Mouse (Mus musculus) splenic B cell, adult 2 months (primary cell): ENCODE data around the gene Gpr61.
A peak's percentile ranks its signal among the peaks of the same experiment; 100 is the strongest.

ENCODE experiments used
- DNase-seq: peaks from one replicate; pipeline ENCODE4 v3.0.0-alpha.2; 2011; ENCODE audit warnings: low read depth, low spot score
- H3K27me3 ChIP-seq: 2 replicates; pipeline ENCODE4 v1.6.1; 2012; ENCODE audit warnings: mild to moderate bottlenecking, low read length, moderate library complexity, mixed read lengths; ENCODE audit not compliant: control insufficient read depth, poor library complexity, insufficient read depth, severe bottlenecking
- H3K36me3 ChIP-seq: 2 replicates; pipeline ENCODE4 v1.6.1; 2012; ENCODE audit warnings: mild to moderate bottlenecking, low read length, moderate library complexity, mixed read lengths; ENCODE audit not compliant: control insufficient read depth, poor library complexity, insufficient read depth, severe bottlenecking

Gpr61 gene

DNA sequence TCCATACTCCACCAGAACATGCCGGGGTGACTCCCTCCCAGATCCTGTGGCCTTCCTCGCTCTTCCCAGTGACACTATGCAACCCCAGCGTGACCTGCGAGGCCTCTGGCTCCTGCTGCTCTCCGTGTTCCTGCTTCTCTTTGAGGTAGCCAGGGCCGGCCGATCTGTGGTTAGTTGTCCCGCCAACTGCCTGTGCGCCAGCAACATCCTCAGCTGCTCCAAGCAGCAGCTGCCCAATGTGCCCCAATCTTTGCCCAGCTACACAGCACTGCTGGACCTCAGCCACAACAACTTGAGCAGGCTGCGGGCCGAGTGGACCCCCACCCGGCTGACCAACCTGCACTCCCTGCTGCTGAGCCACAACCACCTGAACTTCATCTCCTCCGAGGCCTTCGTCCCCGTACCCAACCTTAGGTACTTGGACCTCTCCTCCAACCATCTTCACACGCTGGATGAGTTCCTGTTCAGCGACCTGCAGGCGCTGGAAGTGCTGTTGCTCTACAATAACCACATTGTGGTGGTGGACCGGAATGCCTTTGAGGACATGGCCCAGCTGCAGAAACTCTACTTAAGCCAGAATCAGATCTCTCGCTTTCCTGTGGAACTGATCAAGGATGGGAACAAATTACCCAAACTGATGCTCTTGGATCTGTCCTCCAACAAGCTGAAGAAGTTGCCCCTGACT, 32.6 kb upstream of the Gpr61 start:
- DNase-seq = no peak
- Histone ChIP-seq H3K36me3 (no peaks in the 10 kb centered on the region), H3K27me3 (no peaks in the 10 kb centered on the region)

DNA sequence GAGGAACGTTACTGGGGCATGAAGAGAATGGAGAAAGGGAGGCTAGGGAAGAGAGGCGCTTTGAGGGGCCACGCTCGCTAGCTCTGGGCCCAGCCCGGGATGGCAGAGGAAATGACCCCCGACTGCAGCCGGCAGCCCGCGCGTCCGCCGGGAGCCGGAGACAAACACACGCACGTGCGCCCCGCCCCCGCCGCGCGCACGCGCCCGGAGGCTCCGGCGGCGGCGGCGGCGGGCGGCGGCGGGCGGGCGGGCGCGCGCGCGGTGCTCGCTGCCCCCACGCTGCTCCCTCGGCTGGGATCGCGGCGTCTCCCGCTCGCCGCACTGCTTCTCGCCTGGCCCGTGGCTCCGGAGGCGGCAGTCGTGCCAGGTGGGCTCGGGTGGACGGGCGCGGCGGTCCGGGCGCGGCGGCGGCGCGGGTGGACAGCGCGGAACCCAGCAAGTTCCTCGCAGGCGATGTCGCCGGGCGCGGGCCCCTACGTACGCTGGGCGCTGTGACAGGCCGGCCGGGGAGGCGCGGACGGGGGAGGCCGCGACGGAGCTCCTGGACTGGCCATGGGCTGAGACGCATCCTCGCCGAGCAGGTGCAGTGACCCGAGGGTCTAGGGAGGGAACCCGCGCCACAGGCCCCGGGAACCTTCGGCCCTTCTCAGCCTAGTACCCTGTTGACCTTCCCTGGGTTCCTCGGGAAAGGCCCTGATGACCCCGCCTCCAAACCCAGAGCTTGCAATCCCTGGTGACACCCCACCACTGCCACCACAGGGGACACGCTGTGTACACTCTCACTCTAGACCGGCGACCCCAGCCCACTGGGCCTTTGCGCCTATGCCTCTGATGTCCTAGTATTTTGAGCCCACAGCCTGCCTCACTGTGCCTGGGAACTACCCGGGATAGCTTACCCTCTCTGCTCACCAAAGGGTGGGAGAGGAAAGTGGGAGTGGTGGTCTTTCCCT, 31.7 kb upstream of the Gpr61 start, which contains the start of gene Amigo1:
Amigo1 (plus strand) TSS at position 238 of the 950 bp plus-strand sequence.
- no peaks in the 10 kb centered on the region for H3K27me3 ChIP-seq
- no peaks in the 10 kb centered on the region for H3K36me3 ChIP-seq
- peak; percentile 58 for DNase-seq

DNA sequence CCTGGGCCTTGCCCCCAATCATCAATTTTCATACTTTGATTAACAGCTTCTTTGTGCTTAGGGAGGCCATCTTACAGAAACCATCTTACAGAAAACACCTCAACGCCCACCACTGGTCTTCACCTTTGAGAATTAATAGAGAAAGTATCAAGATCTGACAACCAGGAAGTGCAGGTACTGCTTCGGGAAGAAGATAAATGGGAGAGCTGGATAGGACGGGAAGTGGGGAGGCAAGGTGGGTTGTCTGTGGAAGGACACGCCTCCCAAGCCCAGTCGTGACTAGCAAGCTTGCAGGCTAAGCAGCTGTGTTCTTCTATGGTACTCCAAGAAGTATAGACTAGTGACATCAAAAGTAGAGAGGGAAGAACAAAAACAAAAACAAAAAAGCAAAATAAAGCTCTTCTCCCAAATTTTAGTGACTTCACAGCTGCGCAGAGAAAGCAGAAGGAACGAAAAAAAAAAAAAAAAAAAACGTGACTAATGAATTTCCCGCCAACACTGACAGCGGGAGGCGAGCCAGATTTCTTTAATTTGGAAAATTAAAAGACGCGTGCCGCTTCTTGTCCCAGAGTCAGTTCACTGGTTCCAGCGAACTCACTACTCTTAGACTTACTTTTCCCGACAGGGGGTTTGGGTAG, 30.9 kb upstream of the Gpr61 start:
- H3K36me3 ChIP-seq = no peaks in the 10 kb centered on the region
- DNase-seq = no peak
- H3K27me3 ChIP-seq = no peaks in the 10 kb centered on the region

DNA sequence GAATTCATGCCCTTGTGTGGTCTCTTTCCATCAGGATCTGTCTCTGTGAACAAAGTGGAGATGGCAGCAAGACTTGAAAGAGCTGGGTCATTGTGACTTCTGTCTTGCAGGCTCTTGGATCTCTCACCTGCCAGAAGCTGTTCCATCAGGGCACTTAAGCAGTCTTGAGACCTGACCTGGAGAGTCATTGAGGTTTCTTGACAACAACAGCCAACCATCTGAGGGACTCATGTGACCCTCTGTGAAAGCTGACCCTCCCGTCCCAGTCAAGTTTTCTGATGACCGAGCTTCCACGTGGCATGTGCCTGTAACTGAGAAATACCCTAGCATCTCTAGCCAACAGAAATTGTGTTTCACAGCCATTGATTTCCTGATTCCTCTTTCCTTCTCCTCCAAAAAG, 30.1 kb upstream of the Gpr61 start:
- H3K36me3 ChIP-seq = no peaks in the 10 kb centered on the region
- H3K27me3 ChIP-seq = no peaks in the 10 kb centered on the region
- DNase-seq = no peak

DNA sequence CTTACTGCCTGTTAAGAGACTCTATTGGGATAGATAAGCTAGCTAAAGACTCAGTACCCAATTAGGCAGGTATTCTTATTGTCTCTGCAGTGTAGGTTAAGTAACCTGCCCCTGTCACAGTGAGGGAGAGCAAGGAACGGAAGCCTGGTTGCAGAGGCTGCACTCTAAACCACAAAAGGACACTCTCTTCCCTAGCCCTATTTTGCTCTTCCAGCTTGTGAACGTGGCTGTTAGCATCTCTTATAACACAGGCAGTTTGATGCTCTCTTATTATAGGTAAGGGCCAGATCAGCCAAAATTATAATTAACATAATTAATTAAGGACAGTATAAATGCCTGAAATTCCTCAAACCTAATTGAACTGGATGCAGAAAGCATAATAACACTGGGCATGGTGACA, 25.8 kb upstream of the Gpr61 start:
- DNase-seq = no peak

DNA sequence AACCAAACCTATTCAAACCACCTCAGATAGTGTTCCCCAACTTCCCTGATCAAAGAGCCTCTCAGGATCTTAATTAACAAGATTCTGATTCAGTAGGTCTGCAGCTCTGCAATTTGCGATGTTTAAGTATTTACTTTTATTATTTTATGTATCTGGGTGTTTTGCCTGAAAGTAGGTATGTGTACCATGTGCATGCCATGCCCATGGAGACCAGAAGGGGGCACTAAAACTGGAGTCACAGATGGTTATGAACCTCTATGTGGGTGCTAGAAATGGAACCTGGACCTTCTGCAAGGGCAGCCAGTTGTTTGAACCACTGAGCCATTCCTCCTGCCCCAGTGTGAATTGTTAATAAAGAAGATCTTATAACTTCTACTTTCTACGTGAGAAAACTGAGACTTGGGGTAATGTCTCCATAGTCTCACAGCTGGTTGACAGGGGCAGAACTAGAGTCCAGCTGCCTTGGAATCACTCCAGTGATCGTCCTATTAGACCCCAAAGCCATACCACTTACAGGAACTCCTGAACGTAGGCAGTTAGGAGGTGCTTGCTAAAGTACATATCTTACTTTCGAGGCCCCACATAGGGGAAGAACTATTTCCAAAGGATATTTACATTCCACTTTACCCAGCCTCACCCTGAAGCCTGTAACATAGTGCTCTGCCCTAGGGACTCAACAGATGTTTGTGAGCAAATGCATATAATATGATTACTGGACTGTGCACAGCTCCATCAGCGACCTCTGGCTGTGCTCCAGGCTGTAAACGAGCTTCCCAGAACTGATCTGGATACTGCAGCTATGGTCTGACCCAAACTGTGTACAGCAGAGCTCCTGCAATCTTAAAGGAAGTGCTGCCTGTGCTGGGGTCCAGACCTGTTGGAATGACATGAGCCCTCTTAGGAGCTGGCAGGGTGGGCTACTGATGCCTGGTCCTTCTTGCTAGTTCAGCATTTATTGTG, 24.4 kb upstream of the Gpr61 start:
- no peak for DNase-seq

More for the DNA sequence above, 25.8 kb upstream of the Gpr61 start:
- H3K36me3 ChIP-seq = no peaks in the 10 kb centered on the region
- no peaks in the 10 kb centered on the region for H3K27me3 ChIP-seq

DNA sequence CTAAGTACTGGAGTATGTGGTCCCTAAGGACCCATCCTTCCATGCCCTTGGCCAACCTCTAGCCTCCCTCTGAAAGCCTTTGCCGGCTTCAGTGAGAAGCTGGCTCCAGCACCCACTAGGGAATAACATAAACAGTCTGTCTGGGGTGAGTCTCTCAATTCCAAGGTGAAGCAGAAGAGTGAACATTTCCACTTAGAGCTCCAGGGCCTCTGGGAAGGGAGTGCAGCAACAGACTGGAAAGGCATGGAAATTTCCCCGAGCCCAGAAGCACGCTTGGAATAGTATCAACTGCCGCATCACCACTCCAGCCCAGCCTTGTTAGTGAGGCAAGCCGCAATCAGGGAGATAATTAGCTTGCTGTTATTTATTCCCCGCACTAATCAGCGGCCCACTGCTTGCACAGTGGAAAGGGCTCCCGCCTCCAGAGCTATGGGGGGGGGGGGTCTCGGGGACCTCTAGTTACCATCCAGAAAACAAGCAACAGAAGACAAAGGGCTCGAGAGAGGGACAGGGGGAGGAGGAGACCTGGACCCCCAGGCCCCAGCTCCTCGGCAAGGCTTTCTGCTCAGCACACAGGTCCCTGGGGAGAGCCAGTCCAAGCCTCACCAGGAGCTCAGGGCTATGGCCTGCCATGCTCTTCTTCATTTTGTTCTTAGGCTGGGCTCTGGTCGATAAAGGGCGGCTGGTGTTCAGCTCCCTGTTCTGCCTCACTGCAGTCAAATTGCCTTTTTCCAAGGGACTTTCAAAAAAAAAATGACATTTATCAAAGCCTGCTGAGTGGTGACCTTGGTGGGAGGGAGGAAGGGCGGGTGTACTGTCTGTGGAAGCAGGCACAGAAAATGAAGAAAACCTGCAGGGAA, 20.2 kb upstream of the Gpr61 start:
- no peaks in the 10 kb centered on the region for H3K36me3 ChIP-seq
- H3K27me3 ChIP-seq = no peaks in the 10 kb centered on the region
- DNase-seq = no peak

More for the DNA sequence above, 24.4 kb upstream of the Gpr61 start:
- H3K36me3 ChIP-seq = no peaks in the 10 kb centered on the region
- H3K27me3 ChIP-seq = no peaks in the 10 kb centered on the region

DNA sequence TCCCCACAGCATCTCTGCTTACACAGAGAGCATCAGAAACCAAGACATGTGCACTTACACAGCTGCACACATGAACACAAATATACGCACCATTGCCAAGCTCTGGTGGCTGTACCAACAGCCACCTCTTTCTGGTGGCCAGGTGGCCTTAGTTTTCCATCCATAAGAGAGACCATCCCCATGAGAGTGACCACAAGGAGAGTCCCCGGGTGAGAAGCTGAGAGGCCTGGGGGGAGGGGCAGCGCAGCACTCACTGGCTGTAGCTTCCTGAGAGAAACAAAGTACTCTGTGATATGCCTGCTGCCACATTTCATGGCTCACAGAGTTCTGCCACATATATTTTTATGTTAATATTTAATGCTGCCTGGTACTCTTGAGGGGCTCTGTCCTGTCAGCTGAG, 14.5 kb upstream of the Gpr61 start:
- H3K36me3 ChIP-seq = no peaks in the 10 kb centered on the region
- no peak for DNase-seq
- no peaks in the 10 kb centered on the region for H3K27me3 ChIP-seq

DNA sequence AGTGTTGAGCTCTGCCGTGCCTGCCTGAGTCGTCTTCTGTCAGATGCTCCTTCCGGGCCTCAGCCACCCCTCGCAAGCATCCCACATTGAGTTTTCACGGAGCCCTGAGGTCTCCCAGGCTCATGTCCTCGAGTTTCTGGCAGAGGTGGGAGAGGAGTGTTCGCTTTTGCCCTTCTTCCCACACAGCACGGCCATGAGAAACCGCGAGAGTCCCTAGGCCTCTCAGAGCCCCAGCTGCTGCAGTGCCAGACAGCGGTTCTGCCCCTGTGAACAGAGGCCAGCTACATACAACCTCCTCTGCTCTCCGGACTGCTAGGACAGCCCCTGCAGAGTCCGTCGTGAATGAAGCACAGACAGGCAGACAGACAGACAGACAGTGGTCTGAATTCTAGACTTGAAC, 12.8 kb upstream of the Gpr61 start:
- Histone ChIP-seq H3K27me3 (no peaks in the 10 kb centered on the region), H3K36me3 (no peaks in the 10 kb centered on the region)
- DNase-seq = no peak

DNA sequence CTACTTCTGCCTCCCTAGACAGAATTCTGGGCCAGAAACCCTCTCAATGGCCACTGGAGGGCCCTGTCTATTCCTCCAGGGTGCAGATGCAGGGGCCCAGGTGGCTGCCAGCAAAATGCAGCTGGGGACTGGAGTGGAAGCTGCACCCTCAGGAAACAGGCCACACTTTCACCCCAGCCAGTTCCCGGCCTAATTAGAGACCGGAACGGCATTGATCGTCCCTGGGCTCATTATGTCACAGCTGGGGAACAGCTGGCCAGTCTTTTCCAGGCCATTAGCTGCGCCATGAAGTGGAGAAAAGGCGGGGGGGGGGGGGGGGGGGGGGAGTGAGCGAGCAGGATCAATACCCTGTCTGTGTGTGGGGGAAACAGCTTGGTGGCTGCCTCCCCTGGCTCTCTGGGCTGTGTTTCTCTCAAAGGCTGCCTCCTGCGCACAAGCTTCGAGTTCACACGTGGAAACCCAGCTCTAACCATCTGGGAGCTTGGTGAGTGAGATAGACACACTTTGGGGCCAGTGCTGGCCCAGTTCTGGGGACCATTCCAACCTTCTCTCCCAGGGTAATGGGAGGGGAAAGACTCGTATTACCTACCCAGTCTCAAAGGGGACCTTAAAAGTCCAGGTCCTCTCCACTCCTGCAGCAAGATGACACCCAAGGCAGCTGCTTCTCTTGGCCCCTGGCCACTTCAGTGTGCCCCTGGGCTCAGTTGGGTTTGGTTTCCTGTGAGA, 12.0 kb upstream of the Gpr61 start:
- Histone ChIP-seq H3K36me3 (no peaks in the 10 kb centered on the region), H3K27me3 (no peaks in the 10 kb centered on the region)
- DNase-seq = peak; percentile 49

DNA sequence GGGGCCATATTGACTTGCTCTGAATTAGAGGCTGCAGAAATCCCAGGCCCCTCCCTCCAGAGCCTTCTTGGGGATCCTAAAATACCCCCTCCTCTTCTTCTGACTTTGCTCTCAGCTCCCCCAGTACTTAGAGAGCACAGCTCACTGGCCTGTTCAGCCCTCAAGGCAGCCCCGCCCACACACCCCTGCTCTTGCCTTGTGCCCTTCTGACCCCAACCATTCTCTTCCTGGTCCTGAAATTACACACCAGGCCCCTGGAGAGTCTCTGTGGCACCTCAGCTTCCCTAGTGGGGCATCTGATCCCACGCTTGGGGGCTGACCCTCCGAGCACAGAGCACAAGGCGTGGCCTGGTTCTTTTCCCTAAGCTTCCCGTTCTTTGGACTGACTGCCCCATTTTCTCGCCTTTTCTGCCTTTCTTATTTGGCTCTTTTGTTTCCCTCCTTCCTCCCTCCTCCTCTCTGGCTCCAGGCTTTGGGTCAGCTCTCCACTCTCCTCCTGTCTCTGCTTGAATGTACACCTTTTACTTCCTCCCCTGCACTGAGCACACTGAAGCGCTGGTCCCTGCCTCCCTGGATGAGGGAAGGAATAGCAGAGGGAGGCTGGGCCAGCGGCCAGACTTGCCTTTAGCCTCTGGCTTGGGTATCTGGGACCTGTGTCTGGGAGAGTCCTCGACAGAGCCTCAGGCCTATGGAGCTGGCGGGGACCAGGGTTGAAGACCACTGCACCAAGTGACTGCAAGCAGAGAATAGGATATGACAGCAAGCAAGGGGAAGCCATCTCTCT, 11.0 kb upstream of the Gpr61 start:
- H3K36me3 ChIP-seq = no peaks in the 10 kb centered on the region
- DNase-seq = no peak
- H3K27me3 ChIP-seq = no peaks in the 10 kb centered on the region

DNA sequence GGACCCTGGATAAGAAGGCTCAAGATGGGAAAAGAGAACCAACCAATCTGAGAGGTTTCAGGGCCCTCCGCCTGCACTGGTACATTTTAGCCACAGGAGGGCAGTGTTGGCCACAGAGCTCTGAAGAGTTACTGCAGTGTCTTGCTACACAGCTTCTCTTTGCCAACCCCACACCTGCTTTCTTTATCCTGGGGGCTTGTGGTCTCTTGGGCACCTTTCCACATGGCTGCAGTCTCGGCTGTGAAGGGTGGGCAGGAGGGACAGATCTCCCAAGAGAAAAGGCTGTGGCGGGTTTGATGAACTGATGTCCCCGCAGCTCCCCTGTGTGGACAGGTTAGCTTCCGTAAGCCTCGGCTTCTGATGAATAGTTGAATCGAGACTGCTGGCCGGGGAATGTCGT, 10.1 kb upstream of the Gpr61 start:
- Histone ChIP-seq H3K27me3 (no peaks in the 10 kb centered on the region), H3K36me3 (no peaks in the 10 kb centered on the region)
- DNase-seq = peak; percentile 87
